Mouse (Mus musculus) CD4-positive, CD25-positive, alpha-beta regulatory T cell, adult 2 months (primary cell): ENCODE data around the gene Gmppa.

Experiments used
- DNase-seq: peaks from one replicate; pipeline ENCODE4 v3.0.0-alpha.2; 2012; ENCODE audit warnings: low read depth, low spot score

Gmppa gene

GRCm38 (mm10) chr1:75422823-75423471 is 12.8 kb upstream of the Gmppa start:
- DNase-seq: no peak

DNA sequence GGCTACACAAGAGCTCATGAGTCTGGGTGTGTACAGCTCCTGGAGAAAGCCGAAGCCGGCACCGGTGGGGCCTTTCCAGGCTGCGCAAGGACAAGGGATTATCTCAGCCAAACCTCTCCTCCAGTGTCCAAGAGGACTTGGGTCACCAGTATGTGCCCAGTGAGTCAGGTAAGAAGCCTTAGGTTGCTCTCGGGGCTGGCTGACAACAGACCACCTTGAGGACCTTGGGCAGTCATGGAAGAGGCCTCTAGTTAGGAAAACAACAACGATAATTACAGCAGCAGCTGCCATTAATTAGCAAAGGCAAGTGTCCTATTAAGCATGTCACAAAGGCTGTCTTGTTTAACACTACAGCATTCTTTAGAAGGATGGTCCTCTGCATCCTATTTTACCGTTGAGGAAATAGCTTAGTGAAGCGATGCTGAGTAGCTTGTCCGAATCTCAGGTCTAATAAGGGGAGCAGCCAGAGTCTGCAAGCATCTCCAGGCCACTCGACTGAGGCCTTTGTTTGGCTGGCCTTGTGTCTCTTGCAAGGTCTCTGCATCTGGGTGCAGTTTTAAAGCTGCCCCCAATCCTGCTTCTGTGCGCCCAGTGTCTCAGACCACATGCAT is 11.8 kb upstream of the Gmppa start:
- DNase-seq: no peak

DNA sequence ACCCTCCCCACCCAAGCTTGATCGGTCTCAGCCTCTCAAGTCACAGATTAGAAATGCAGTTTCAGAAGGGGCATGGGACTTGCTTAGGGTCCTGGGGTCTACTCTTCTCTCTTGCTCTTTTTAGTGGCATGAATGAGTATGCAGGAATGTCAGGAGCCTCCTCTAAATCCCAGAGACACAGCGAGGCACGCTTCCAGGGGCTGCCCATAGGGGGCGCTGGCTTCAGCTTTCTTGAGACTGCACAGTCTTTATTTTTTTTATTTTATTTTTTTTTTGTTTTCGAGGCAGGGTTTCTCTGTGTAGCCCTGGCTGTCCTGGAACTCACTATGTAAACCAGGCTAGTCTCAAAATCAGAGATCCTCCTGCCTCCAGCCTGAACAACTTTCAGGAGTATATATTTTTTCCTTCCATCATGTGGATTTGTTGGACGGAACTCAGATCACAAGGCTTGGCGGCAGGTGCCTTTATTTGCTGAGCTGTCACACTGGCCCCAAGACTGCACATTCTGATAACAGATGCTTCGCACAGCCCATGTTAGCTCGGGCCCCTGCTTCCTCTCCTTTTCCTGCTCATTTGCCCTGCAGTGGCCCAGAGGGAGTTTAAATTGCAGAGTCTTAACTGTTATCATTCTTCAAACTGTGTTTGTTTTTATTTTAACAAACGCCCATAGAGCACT is 9.8 kb upstream of the Gmppa start:
- peak; percentile 60 for DNase-seq

DNA sequence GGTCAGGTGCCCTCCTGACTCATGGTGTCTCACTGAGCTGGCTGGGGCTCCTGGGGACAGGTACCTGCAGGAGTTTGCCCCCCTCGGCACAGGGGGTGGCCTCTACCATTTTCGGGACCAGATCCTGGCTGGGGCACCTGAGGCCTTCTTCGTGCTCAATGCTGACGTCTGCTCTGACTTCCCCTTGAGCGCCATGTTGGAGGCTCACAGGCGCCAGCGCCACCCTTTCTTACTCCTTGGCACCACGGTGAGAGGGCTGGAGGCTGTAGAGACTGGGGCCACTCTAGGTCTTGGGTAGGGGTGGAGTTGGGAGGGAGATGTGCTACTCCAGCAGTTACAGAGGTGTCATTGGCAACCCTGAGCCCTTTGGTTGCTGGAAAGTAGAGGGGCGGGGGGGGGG is 3.1 kb downstream of the Gmppa start:
- no peak for DNase-seq

- DNase-seq: no peak
These were observed 4.9 kb downstream of the Gmppa start for GRCm38 (mm10) chr1:75440661-75441060.

- DNase-seq: no peak
These were observed 5.8 kb downstream of the Gmppa start for GRCm38 (mm10) chr1:75441471-75441996.

- no peak for DNase-seq
These were observed 6.4 kb downstream of the Gmppa start for GRCm38 (mm10) chr1:75442171-75442570.

DNA sequence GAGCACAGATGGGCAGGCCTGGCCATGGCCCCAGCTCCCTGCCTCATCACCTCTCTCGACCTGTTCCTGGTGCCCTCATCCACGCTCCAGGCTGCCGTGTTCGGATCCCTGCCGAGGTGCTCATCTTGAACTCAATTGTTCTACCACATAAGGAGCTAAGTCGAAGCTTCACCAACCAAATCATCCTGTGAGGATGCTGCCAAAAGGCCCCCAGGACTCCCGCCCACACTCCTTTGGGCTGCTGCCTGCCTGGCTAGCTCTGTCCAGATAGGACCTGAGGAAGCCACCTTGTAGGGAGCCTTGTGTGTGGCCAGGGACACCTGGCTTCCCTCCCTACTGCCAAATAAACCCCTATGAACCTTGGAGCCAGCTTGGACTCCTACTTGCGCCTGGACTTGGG is 7.1 kb downstream of the Gmppa start:
- no peak for DNase-seq

- no peak for DNase-seq
These were observed 7.7 kb downstream of the Gmppa start for GRCm38 (mm10) chr1:75443247-75444024.

- no peak for DNase-seq
These were observed 8.5 kb downstream of the Gmppa start for GRCm38 (mm10) chr1:75444208-75444607.

DNA sequence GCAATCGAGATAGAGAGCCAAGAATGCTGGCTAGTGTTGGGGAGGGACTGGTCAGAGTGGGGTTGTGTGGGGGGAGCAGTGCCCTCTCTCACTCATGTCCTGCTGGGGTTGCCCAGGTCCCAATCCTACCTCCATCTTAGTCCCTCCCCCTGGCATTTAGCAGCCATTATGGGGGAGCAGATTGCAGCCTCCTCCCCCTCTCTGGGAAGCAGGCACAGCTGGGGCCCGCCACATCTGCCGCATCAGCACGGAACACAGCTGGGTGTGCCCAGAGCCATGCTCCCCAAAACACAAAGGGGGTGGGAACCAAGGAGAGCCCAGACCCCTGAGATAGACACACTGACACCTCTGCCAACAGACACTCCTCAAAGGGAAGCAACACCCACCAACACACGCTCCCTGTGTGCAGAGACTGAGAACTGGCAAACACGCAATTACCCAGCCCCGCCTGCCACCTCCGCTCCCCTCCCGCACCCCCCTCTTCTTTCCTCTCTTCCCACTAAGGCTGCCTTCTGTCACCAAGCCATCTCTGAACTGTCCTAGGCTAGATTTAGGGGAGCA is 9.5 kb downstream of the Gmppa start:
- DNase-seq: no peak

GRCm38 (mm10) chr1:75445751-75446611 is 10.3 kb downstream of the Gmppa start:
- DNase-seq: peak; percentile 86

DNA sequence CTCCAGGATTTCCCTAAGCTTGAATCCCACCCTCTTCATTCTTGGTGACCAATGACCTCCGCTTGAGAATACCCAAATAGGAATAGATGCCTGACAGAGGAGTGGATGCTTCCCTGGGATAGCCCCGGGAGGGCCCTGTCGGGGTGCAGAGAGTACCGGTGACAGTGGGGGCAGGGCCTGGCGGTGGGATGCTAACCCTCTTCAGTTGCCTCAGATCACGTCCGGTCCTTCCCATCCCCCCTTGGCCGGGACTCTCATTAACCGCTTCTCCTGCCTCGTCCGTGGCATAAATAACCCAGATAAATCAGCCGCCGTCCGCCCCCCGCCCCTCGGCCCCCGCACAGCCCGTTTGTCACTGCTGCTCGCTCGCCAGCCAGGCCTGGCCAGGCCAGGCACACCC is 10.9 kb downstream of the Gmppa start:
- no peak for DNase-seq

GRCm38 (mm10) chr1:75447265-75448051 is 11.7 kb downstream of the Gmppa start:
- no peak for DNase-seq

- no peak for DNase-seq
These were observed 12.3 kb downstream of the Gmppa start for GRCm38 (mm10) chr1:75448052-75448431.

DNA sequence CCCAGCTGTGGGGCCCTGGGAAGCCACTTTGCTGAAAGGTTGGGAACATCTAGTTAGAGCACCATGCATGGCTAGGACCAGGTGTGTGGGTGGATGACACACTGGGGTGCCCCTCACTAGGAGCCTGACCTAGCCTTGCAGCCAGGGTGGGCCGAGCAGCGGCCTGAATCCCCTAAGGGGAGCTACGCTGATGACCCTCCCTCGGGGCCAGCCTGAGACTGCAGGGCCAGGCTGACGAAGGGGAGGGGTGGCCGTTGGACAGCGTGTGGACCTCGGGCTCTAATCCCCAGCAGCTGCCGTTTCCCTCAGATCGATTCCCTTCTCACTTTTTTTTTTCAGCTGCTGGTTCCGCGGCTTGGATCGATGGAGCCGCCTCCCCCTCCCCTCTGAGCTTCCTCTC is 13.2 kb downstream of the Gmppa start:
- no peak for DNase-seq

- DNase-seq: no peak
These were observed 13.8 kb downstream of the Gmppa start for GRCm38 (mm10) chr1:75449377-75450135.

DNA sequence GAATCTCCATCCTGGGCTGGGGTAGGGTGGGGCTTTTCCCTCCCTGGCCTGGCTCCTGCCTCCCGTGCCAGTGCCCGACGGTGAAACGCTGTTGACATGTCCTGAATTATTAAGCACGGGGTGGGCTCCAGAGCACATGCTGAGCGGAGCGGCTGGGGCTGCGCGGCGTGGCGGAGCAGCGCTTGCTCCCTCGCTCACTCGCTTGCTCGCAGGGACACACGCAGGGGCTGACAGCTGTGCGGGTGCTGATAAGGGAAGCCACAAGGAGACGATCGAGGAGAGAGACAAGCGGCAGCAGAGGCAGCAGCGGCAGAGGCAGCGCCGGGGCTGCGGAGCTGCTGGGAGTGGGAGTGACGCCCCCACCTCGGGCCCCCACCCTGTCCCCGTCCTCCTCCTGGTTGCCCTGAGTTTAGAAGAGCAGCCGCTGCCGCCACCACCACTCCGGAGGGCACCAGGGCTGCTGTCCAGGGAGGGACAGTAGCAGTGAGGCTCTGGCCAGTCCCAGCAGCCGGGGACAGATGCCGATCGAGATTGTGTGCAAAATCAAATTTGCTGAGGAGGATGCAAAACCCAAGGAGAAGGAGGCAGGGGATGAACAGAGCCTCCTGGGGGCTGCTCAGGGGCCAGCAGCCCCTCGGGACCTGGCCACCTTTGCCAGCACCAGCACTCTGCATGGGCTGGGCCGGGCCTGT is 14.7 kb downstream of the Gmppa start, which contains the start of gene Asic4:
Gene Asic4, plus strand, starts transcription at position 123 of the 692 bp plus-strand sequence.
- no peak for DNase-seq

- no peak for DNase-seq
These were observed 16.2 kb downstream of the Gmppa start for GRCm38 (mm10) chr1:75451900-75452299.
